Mouse (Mus musculus): ENCODE measurements at regions not wholly inside any gene's neighbourhood (a gene's known extent, or its start where the extent isn't known, plus 50 kb on each side); places are given as distances from the start of the nearest gene placed in this dataset.

- no peak for DNase-seq (ENCODE audit: low read depth, low spot score)
- H3K36me3 ChIP-seq (ENCODE audit: control insufficient read depth in 1 of 2, insufficient read depth in 2 of 2, low read length in 2 of 2): no peaks in the 10 kb centered on the region
- H3K27ac ChIP-seq (ENCODE audit: control insufficient read depth, low read depth, low read length): no peak overlapping the region
- no peaks in the 10 kb centered on the region for H3K79me2 ChIP-seq (ENCODE audit: control insufficient read depth, insufficient read depth, low read length, poor library complexity)
- H3K9me3 ChIP-seq (replicated peaks; ENCODE audit: insufficient read depth, low read length): no peaks in the 10 kb centered on the region
- no peak overlapping the region for H3K9ac ChIP-seq (ENCODE audit: control insufficient read depth, low read depth, low read length, poor library complexity, severe bottlenecking)
- H3K4me1 ChIP-seq (ENCODE audit: control insufficient read depth in 1 of 2, insufficient read depth in 2 of 2, low read length in 2 of 2): no peaks in the 10 kb centered on the region
- no peaks in the 10 kb centered on the region for H3K27me3 ChIP-seq (ENCODE audit: control insufficient read depth in 1 of 2, insufficient read depth in 2 of 2, low read length in 2 of 2)
- H3K4me3 ChIP-seq (ENCODE audit: control insufficient read depth in 1 of 2, insufficient read depth in 1 of 2, low read depth in 2 of 2, low read length in 2 of 2): no peak overlapping the region
- TF ChIP-seq MYC (IDR thresholded peaks at IDR 0.05; ENCODE audit: low read depth, low read length) (no peak), KAT2A (conservative IDR thresholded peaks at IDR 0.05; ENCODE audit: low read depth, low read length) (no peak), MAFK (IDR thresholded peaks at IDR 0.05; ENCODE audit: borderline replicate concordance, low read depth, low read length) (no peak), USF1 (IDR thresholded peaks at IDR 0.05; ENCODE audit: low read depth, low read length) (no peak), EP300 (IDR thresholded peaks at IDR 0.05; ENCODE audit: low read depth in 1 of 2, low read length in 2 of 2) (no peak), MXI1 (IDR thresholded peaks at IDR 0.05; ENCODE audit: low read depth, low read length) (no peak), BHLHE40 (IDR thresholded peaks at IDR 0.05; ENCODE audit: borderline replicate concordance, low read depth, low read length) (no peak), RCOR1 (IDR thresholded peaks at IDR 0.05; ENCODE audit: low read depth, low read length) (no peak), GABPA (IDR thresholded peaks at IDR 0.05; ENCODE audit: low read depth, low read length) (no peak), ZMIZ1 (IDR thresholded peaks at IDR 0.05; ENCODE audit: low read depth, low read length) (no peak), JUND (IDR thresholded peaks at IDR 0.05; ENCODE audit: low read depth, low read length) (no peak), MAZ (IDR thresholded peaks at IDR 0.05; ENCODE audit: low read depth, low read length) (no peak), TCF12 (IDR thresholded peaks at IDR 0.05; ENCODE audit: low read depth, low read length) (no peak), E2F4 (IDR thresholded peaks at IDR 0.05; ENCODE audit: borderline replicate concordance, low read depth, low read length) (no peak), ZC3H11A (IDR thresholded peaks at IDR 0.05; ENCODE audit: low read depth, low read length) (no peak)
Observed at GRCm38 (mm10) chr4:125257916-125258315, 130.3 kb upstream of the Zc3h12a start.

GRCm38 (mm10) chr4:125253161-125253560 lies 125.5 kb upstream of the Zc3h12a start:
- DNase-seq (ENCODE audit: low read depth, low spot score): no peak
- H3K9me3 ChIP-seq (replicated peaks; ENCODE audit: insufficient read depth, low read length): no peaks in the 10 kb centered on the region
- no peaks in the 10 kb centered on the region for H3K36me3 ChIP-seq (ENCODE audit: control insufficient read depth in 1 of 2, insufficient read depth in 2 of 2, low read length in 2 of 2)
- H3K79me2 ChIP-seq (ENCODE audit: control insufficient read depth, insufficient read depth, low read length, poor library complexity): no peaks in the 10 kb centered on the region
- TF ChIP-seq TAL1 (IDR thresholded peaks at IDR 0.05; ENCODE audit: low read length) (no peak), POLR2AphosphoS2 (IDR thresholded peaks at IDR 0.05; ENCODE audit: low read length) (no peak), USF2 (IDR thresholded peaks at IDR 0.05; ENCODE audit: borderline replicate concordance in 1 of 2, insufficient read depth in 1 of 2, low read depth in 1 of 2, low read length in 2 of 2) (no peak), MXI1 (IDR thresholded peaks at IDR 0.05; ENCODE audit: low read depth, low read length) (no peak), MAX (IDR thresholded peaks at IDR 0.05; ENCODE audit: low read length) (no peak), MAZ (IDR thresholded peaks at IDR 0.05; ENCODE audit: low read depth, low read length) (no peak), GABPA (IDR thresholded peaks at IDR 0.05; ENCODE audit: low read depth, low read length) (no peak), E2F4 (IDR thresholded peaks at IDR 0.05; ENCODE audit: borderline replicate concordance, low read depth, low read length) (no peak), CTCF (IDR thresholded peaks at IDR 0.05 in 2 of 3, conservative IDR thresholded peaks at IDR 0.05 in 1 of 3; ENCODE audit: control insufficient read depth in 1 of 3, insufficient read depth in 1 of 3, low read depth in 2 of 3, low read length in 3 of 3, poor library complexity in 1 of 3, severe bottlenecking in 1 of 3) (no peak), MYB (IDR thresholded peaks at IDR 0.05; ENCODE audit: low read depth, low read length) (no peak), CHD1 (IDR thresholded peaks at IDR 0.05; ENCODE audit: low read depth, low read length) (no peak), ZKSCAN1 (IDR thresholded peaks at IDR 0.05; ENCODE audit: low read depth, low read length) (no peak), NRF1 (IDR thresholded peaks at IDR 0.05; ENCODE audit: insufficient read depth, low read depth, low read length, poor library complexity, severe bottlenecking) (no peak), ZMIZ1 (IDR thresholded peaks at IDR 0.05; ENCODE audit: low read depth, low read length) (no peak), JUND (IDR thresholded peaks at IDR 0.05; ENCODE audit: low read depth, low read length) (no peak), POLR2AphosphoS5 (IDR thresholded peaks at IDR 0.05; ENCODE audit: borderline replicate concordance, low read depth, low read length) (no peak), MAFK (IDR thresholded peaks at IDR 0.05; ENCODE audit: borderline replicate concordance, low read depth, low read length) (no peak)
- no peak overlapping the region for H3K27ac ChIP-seq (ENCODE audit: control insufficient read depth, low read depth, low read length)
- H3K4me1 ChIP-seq (ENCODE audit: control insufficient read depth in 1 of 2, insufficient read depth in 2 of 2, low read length in 2 of 2): no peaks in the 10 kb centered on the region
- no peak overlapping the region for H3K4me3 ChIP-seq (ENCODE audit: control insufficient read depth in 1 of 2, insufficient read depth in 1 of 2, low read depth in 2 of 2, low read length in 2 of 2)
- no peak overlapping the region for H3K9ac ChIP-seq (ENCODE audit: control insufficient read depth, low read depth, low read length, poor library complexity, severe bottlenecking)
- no peaks in the 10 kb centered on the region for H3K27me3 ChIP-seq (ENCODE audit: control insufficient read depth in 1 of 2, insufficient read depth in 2 of 2, low read length in 2 of 2)
